Mouse (Mus musculus) stomach, embryonic 16.5 days (tissue): Measurements from ENCODE around the gene Zp1. TPM values are rescaled to one million over a fixed set of nuclear protein-coding genes. Genes with fewer than 3 reads are reported as not detected.

ENCODE experiments used
- ATAC-seq: fragments of 200-750 bp; cut with Nextera tagmentation; 2 replicates; pipeline ENCODE4 v1.8.0; 2017; ENCODE audit warnings: moderate number of reproducible peaks, moderate TSS enrichment; ENCODE audit not compliant: insufficient read depth, low FRiP score
- H3K27ac ChIP-seq: fragments of 300-500 bp; sonication (generic); 2 replicates; pipeline ENCODE4 v1.5.1; 2014; ENCODE audit warnings: low read length
- H3K27me3 ChIP-seq: fragments of 300-500 bp; sonication (generic); 2 replicates; pipeline ENCODE4 v1.6.1; 2014; ENCODE audit warnings: low read length, control low read depth, mixed read lengths; ENCODE audit not compliant: control insufficient read depth, insufficient read depth
- H3K36me3 ChIP-seq: fragments of 300-500 bp; sonication (generic); 2 replicates; pipeline ENCODE4 v1.6.1; 2014; ENCODE audit warnings: low read length; ENCODE audit not compliant: control insufficient read depth, insufficient read depth
- H3K4me1 ChIP-seq: fragments of 300-500 bp; sonication (generic); 2 replicates; pipeline ENCODE4 v1.6.1; 2014; ENCODE audit warnings: low read length, control low read depth, mixed read lengths; ENCODE audit not compliant: control insufficient read depth, insufficient read depth
- H3K4me2 ChIP-seq: fragments of 300-500 bp; sonication (generic); 2 replicates; pipeline ENCODE4 v1.6.1; 2014; ENCODE audit warnings: low read depth, low read length, mixed read lengths
- H3K4me3 ChIP-seq: fragments of 300-500 bp; sonication (generic); replicated peaks from 2 replicates; pipeline ENCODE4 v1.5.1; 2014; ENCODE audit warnings: mild to moderate bottlenecking, low read length
- H3K9ac ChIP-seq: fragments of 300-500 bp; sonication (generic); 2 replicates; pipeline ENCODE4 v1.6.1; 2014; ENCODE audit warnings: low read length
- H3K9me3 ChIP-seq: fragments of 300-500 bp; sonication (generic); replicated peaks from 2 replicates; pipeline ENCODE4 v1.6.1; 2016; ENCODE audit warnings: low read length, control low read depth; ENCODE audit not compliant: control insufficient read depth
- WGBS: fragments of 180-500 bp; shearing (Covaris S2); extraction: QIAGEN DNeasy Blood & Tissue Kit; methylation state at CpG from one replicate; pipeline ENCODE4 v1.1.7; 2014; 5-methylcytosine and 5-hydroxymethylcytosine counted together
- polyA plus RNA-seq: library from polyadenylated mRNA; unstranded; fragments of >200 nt; fragmentation: Nextera tagmentation; extraction: Ambion mirVana; gene quantifications from 2 replicates; pipeline ENCODE4 v1.2.1, GENCODE M21; 2015

The Zp1 gene
- polyA plus RNA-seq, 1 experiment from 2014 or later = not detected

GRCm38 (mm10) chr19:10896849-10897248, 23.6 kb downstream of the Zp1 start:
- Histone ChIP-seq H3K27ac (0 out of 2 replicates have a peak overlapping the region, but pooled peaks have one; percentile 8), H3K36me3 (peaks cover 12% of the 10 kb centered on the region), H3K27me3 (no peaks in the 10 kb centered on the region), H3K4me1 (peaks cover 17% of the 10 kb centered on the region), H3K4me2 (peak overlapping the region; percentile 89), H3K9me3 (no peaks in the 10 kb centered on the region), H3K4me3 (peak overlapping the region; percentile 93), H3K9ac (peak overlapping the region; percentile 92)
- ATAC-seq = no peak
- WGBS = 65% methylated on average over 7 of the region's 7 CpGs

- Histone ChIP-seq H3K4me1 (peaks cover 17% of the 10 kb centered on the region), H3K9me3 (no peaks in the 10 kb centered on the region), H3K36me3 (peaks cover 7% of the 10 kb centered on the region; the same call in 1 of the 2 replicates), H3K4me3 (peak overlapping the region; percentile 93), H3K4me2 (peak overlapping the region; percentile 89), H3K27me3 (no peaks in the 10 kb centered on the region), H3K9ac (peak overlapping the region; percentile 92), H3K27ac (peak overlapping the region; percentile 94)
- WGBS = under 1% methylated on average over 16 of the region's 16 CpGs
- peak; percentile 14; the same call in 1 of the 2 replicates for ATAC-seq
Measured at GRCm38 (mm10) chr19:10895708-10896107, 24.7 kb downstream of the Zp1 start.

DNA sequence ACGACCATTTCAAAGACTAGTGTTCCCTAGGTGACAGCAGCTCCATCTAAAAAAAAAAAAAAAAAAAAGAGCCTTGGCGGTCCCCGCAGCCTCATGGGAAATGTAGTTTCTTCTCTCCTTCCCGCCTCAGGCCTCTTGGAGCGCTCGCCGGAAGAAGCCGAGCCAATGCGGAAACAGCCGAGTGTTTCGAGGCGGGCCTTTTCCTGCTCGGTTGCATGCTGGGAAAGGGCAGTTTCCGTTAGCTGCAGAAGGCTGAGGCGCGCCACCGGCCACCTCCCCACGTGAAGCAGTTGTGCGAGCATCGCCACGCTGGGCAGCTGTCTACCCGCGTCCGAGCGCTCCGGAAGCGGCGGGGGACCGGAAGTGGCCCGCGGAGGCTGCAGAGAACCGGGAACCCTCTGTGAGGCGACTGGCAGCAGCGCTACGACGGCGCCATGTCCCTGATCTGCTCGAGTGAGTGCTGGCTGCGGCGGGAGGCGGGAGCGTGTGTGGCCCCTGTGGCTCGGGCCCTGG, 25.4 kb downstream of the Zp1 start, which contains the start of gene Prpf19:
Prpf19 (plus strand) TSS at position 216 of the 513 bp plus-strand sequence.
- peaks cover 17% of the 10 kb centered on the region for H3K4me1 ChIP-seq
- ATAC-seq = peak; percentile 95
- peaks cover under 1% of the 10 kb centered on the region; the same call in 1 of the 2 replicates for H3K36me3 ChIP-seq
- no peaks in the 10 kb centered on the region for H3K9me3 ChIP-seq
- peak within 1 kb of the TSS; percentile 94 for H3K27ac ChIP-seq
- H3K27me3 ChIP-seq = no peaks in the 10 kb centered on the region
- peak within 1 kb of the TSS; percentile 89 for H3K4me2 ChIP-seq
- peak within 1 kb of the TSS; percentile 93 for H3K4me3 ChIP-seq
- WGBS = under 1% methylated on average over 43 of the region's 43 CpGs
- peak within 1 kb of the TSS; percentile 92 for H3K9ac ChIP-seq

- no peak overlapping the region for H3K4me2 ChIP-seq
- no peak for ATAC-seq
- peaks cover 14% of the 10 kb centered on the region for H3K4me1 ChIP-seq
- no peak overlapping the region for H3K27ac ChIP-seq
- no peak overlapping the region for H3K9ac ChIP-seq
- no peaks in the 10 kb centered on the region for H3K36me3 ChIP-seq
- WGBS = 77% methylated on average over 3 of the region's 3 CpGs
- H3K4me3 ChIP-seq = no peak overlapping the region
- no peaks in the 10 kb centered on the region for H3K27me3 ChIP-seq
- no peaks in the 10 kb centered on the region for H3K9me3 ChIP-seq
Measured at GRCm38 (mm10) chr19:10892201-10892600, 28.2 kb downstream of the Zp1 start.

- ATAC-seq = peak; percentile 89
- Histone ChIP-seq H3K9ac (peak within 1 kb of the TSS; percentile 86), H3K4me1 (peaks cover 28% of the 10 kb centered on the region), H3K4me2 (peak within 1 kb of the TSS; percentile 93), H3K27ac (peak within 1 kb of the TSS; percentile 96), H3K9me3 (peaks cover 12% of the 10 kb centered on the region), H3K4me3 (peak within 1 kb of the TSS; percentile 68), H3K36me3 (no peaks in the 10 kb centered on the region), H3K27me3 (no peaks in the 10 kb centered on the region)
- WGBS = under 1% methylated on average over 49 of the region's 49 CpGs
Measured at GRCm38 (mm10) chr19:10881426-10882154, 38.8 kb downstream of the Zp1 start, which contains the start of gene Tmem109. Tmem109 (minus strand) TSS chr19:10882001.

DNA sequence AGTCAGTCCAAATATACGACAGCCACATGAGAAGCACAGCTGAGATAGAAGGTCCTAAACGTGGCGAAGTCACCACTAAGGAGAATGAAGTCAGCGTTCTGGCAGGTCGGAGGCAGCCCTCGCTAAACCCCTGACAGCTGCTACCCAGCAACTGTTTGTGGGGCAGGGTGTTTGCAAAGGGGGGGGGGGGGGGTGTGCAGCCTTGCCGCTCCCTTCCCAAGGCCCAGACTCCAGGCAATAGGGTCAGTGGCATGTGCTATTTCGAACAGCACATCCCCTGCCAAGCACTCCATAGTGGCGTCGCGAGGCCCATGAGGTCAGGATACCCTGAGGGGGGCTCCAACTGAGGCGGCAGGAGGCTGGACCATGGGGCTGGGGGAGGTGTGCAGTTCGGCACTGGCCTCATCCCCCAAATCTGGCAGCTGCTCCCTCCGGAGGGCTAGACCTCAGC, 39.4 kb downstream of the Zp1 start:
- H3K9me3 ChIP-seq = peaks cover 11% of the 10 kb centered on the region
- peak overlapping the region; percentile 96 for H3K27ac ChIP-seq
- peak overlapping the region; percentile 93 for H3K4me2 ChIP-seq
- under 1% methylated on average over 13 of the region's 14 CpGs for WGBS
- H3K27me3 ChIP-seq = no peaks in the 10 kb centered on the region
- peak overlapping the region; percentile 68 for H3K4me3 ChIP-seq
- peaks cover 28% of the 10 kb centered on the region for H3K4me1 ChIP-seq
- ATAC-seq = peak; percentile 43
- peak overlapping the region; percentile 86 for H3K9ac ChIP-seq
- no peaks in the 10 kb centered on the region for H3K36me3 ChIP-seq

- H3K36me3 ChIP-seq = no peaks in the 10 kb centered on the region
- peak overlapping the region; percentile 93 for H3K4me2 ChIP-seq
- H3K27me3 ChIP-seq = no peaks in the 10 kb centered on the region
- H3K27ac ChIP-seq = peak overlapping the region; percentile 96
- H3K4me3 ChIP-seq = peak overlapping the region; percentile 68
- peak; percentile 78 for ATAC-seq
- peak overlapping the region; percentile 86 for H3K9ac ChIP-seq
- H3K4me1 ChIP-seq = peaks cover 28% of the 10 kb centered on the region
- 31% methylated on average over 7 of the region's 7 CpGs for WGBS
- peaks cover 8% of the 10 kb centered on the region for H3K9me3 ChIP-seq
Measured at GRCm38 (mm10) chr19:10880085-10880974, 40.1 kb downstream of the Zp1 start.

GRCm38 (mm10) chr19:10878201-10878837, 42.1 kb downstream of the Zp1 start:
- Histone ChIP-seq H3K9ac (no peak overlapping the region), H3K4me3 (no peak overlapping the region), H3K9me3 (no peaks in the 10 kb centered on the region; the same call in 1 of the 2 replicates), H3K27ac (no peak overlapping the region), H3K27me3 (no peaks in the 10 kb centered on the region), H3K36me3 (peaks cover 8% of the 10 kb centered on the region), H3K4me1 (peaks cover 28% of the 10 kb centered on the region), H3K4me2 (no peak overlapping the region)
- WGBS = 79% methylated on average over 7 of the region's 7 CpGs
- no peak for ATAC-seq
